Mouse (Mus musculus) subcutaneous adipose tissue, adult 2 months (tissue): ENCODE measurements around the gene Slc19a1. TPM values are rescaled to one million over a fixed set of nuclear protein-coding genes. Genes with fewer than 3 reads are reported as not detected.

ENCODE experiments used
- polyA plus RNA-seq: library from polyadenylated mRNA; depleted of rRNA; stranded (reverse); fragments of >200 nt; gene quantifications from 2 replicates; pipeline ENCODE4 v1.2.3, GENCODE M21; 2012; ENCODE audit warnings: low replicate concordance; rRNA removed

Slc19a1 gene
- polyA plus RNA-seq = 104 and 105 TPM in 2 replicates

GRCm38 (mm10) chr10:77031768-77032375 is at the start of gene Slc19a1:
Slc19a1 (plus strand) TSS chr10:77032241.

Other genes with a start within 250 kb of the Slc19a1 start
- 10.0 and 14.8 TPM in 2 replicates for gene Pcbp3, start 70.4 kb upstream of the Slc19a1 start, polyA plus RNA-seq
- 92.8 and 211 TPM in 2 replicates for gene Col18a1, start 134.3 kb downstream of the Slc19a1 start, polyA plus RNA-seq
- 63.9 and 107 TPM in 2 replicates for gene Pofut2, start 227.0 kb downstream of the Slc19a1 start, polyA plus RNA-seq